Mouse (Mus musculus): ENCODE data around the gene Llgl1. TPM values are rescaled to one million over a fixed set of nuclear protein-coding genes. Genes with fewer than 3 reads are reported as not detected.

Gene Llgl1
- total RNA-seq (2021): 10 to 100 TPM; 42.3 to 47.9 TPM

DNA sequence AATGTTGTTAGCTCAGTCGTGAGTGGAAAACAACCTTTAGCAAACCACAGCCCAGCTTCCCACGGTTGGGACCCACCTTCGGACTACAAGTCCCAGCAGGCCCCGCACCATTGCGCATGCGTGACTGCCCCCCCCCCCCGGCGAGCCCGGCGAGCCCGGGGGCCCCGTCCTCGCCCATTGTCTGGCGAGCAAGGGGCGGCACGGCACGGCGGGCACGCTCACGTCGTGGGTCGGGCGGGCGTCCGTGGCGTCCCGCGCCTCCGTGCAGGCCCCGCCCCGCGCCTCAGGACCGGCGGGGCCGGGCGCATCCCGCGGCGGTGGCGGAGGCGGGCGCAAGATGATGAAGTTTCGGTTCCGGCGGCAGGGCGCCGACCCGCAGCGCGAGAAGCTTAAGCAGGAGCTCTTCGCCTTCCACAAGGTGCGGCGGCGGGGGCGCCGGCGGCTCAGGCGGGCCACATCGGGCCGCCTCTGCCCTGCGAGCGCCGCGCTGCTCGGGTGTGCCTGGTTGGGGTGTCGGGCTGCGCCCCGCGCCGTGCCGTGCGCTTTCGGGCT is at the start of gene Llgl1:
TSS of gene Llgl1 (plus strand) at position 200 of the 552 bp plus-strand sequence.
- peak; percentile 80 to 84 for DNase-seq

DNA sequence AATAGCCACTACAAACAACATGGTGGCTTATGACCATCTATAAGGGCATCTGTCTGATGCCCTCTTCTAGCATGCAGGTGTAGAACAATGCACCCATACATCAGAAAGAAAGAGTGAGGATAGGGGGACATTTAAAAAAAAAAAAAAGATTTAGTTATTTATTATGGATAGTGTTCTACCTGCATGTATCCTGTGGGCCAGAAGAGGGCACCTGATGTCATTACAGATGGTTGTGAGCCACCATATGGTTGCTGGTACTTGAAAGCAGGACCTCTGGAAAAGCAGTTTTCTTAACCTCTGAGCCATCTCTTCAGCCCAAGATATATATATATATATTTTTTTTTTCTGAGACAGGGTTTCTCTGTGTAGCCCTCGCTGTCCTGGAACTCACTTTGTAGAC is 3.4 kb upstream of the Llgl1 start:
- no peak for DNase-seq

DNA sequence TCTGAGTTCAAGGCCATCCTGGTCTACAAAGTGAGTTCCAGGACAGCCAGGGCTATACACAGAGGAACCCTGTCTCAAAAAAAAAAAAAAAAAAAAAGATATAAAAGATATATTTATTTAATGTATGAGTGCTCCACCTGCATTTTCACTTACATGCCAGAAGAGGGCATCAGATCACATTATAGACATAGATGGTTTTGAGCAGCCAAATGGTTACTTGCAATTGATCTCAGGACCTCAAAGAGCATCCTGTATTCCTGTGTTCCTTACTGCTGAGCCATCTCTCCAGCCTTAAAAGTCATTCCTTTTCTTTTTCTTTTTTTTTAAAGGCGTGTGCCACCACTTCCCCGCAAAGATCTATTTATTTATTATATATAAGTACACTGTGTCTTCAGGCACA is 2.0 kb upstream of the Llgl1 start:
- DNase-seq: no peak

DNA sequence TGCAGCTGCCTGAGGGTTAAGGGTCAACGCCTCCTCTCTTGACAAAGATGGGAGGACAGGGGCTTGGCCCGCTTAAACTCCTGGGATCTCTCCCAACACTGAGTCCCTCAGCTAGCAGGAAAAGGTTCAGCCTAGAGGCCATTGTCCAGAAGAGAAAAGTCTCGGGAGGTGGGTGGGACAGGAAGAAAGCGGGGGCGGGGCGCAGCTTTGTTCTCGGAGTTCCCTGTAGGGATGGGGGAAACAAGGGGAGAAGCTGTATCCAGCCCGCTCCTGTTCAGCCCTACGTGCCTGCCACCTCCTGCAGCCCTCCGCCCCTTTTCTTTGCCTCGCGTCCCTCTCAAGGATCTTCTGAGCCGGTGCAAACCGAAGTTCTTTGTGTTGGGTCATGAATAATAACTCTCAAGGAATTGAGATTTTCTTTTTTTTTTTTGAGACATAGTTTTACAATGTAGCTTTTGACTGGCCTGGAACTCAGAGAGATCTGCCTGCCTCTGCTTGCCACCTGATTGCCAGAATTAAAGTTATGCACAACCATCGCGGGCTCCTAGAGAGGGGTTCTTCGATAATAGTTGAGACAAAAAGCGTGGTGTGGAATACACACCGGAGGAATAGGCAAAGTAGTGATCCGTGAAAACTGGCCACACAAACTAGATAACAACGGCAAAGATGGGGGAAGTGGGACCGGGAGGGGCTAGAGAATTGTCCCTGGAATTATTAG is 558 bp upstream of the Llgl1 start:
- peak in 1 of 2 experiments; percentile 12 for DNase-seq

DNA sequence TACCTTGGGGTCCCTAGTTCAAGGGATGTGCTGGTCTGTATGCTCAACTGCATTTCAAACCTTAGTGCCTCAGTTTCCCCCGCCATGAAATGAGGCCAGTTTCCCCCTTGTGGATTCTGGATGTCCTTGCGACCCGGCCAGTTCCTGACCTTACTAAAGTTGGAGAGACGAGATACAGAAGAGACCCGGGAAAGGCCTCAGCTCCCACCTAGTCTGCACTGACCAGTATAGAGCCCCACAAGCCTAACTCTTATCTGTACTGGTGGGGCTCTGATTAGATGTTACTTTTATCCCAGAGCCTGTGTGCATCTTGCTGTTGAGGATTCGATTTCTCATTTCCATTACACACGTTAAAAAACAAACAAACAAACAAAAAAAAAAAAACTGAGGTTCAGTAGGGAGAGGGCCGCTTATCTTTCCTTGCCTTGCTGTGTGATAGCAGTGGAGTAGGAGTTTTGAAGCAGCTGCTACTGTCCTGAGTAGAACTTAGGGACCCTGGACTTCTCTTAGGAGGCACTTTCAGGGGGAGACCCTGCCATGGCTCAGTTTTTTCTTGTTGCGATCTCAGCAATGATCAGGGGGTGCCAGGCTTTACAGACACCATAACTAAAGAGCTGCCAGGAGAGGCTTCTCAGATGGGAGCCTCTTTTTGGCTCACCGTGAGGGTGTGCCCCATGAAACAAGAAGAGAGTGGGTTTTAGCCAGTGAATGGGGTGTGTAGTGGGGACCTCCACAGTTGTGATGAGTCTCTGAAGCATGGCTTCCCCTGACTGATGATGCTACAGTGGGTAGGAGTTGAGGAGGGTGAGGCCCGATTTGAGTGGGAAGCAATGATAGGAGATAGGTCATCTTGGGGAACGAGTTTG is 1.0 kb downstream of the Llgl1 start:
- no peak for DNase-seq

DNA sequence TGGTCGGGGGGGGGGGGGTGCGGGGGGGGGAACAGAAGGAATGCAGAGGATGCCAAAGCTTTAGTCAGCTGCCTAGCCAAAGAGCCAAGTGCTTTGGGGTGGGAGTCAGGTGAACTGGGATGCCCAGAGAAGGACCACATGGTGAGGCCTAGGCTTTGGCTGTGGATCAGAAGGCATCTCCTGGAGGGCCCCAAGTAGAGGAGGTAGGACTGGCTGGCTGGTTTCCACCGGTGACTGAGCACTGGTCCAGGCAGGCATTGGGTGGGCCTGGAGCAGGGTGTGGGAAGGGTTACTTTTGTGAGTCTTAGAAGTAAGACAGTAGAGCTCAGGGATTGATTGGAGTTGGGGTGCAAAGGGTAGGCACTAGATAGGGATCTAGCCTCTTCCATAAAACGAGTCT is 2.1 kb downstream of the Llgl1 start:
- DNase-seq: no peak

DNA sequence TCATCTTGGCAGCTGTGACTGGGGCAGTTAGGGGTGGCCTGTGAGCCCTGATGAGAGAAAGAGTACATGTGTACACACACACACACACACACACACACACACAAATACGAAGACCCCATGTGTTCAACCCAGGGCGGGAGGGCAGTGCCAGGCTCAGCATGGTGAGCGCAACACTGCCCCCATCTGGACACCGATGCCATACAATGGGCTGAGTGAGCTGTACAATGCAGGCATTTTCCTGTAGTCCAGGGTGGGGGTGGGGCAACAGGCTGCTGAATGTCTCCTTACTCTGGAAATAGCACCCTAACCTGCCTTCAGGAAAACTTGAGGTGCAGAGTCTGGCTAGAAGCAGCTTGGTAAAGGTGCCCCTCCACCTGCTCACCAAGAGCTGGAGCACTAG is 3.6 kb downstream of the Llgl1 start:
- DNase-seq: peak; percentile 62 to 73

DNA sequence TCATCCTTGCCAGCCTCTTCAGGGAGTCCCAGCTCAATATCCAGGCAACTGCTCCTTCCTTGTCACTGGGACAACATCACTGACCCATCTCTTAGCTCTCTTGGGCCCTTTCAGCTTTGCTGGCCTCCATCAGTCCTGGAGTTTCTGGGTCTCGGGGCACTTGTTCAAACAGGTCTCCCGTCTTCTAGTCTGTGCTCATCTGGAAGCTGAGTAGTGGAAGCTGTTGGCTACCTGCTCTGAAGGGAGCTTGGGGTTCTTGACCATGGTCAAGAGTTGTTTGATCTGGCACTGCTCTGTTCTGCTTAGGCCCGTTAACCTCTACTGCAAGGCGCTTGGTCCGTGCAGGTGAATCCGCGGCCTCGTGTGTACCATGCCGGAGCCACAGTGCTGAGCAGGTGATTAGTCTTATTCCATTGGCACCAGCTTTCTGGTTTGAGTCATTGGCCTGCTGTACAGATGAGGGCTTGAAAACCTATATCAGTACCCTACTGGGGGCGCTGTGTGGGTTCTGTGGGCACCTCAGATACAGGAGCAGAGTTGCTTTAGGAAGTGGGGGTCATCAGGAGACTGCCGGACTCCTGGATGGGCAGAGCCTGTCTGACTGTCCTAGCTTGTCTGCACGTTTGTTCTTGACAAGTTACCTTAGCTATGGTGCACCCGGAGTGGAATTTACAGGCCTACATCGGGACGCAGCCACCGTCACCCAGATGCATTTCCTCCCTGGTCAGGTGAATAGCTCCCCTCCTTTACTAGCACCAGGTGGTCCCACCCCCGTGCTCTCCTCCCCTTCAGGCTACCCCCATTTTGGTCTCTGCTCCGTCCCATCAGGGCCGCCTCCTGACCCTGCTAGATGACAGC is 4.7 kb downstream of the Llgl1 start:
- DNase-seq: peak in 1 of 2 experiments; percentile 3

DNA sequence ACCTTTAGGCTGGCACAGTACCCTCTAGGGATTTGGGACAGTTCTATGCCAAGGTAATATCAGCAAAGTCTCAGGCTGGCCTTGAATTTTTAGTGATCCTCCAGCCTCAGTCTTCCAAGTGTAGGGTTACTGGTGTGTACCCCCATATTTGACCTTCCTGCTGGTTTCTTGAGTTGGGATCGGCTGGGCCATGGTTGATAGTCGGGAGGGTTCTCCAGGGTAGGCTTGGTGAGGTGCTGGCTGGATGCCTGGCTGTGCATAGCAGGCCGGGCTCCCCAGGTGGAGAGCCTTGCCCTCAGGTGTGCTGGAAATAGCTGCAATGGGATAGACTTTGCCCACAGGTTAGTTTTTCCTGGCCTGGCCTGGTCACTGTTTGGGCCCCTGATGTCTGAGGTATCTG is 5.7 kb downstream of the Llgl1 start:
- DNase-seq: no peak

DNA sequence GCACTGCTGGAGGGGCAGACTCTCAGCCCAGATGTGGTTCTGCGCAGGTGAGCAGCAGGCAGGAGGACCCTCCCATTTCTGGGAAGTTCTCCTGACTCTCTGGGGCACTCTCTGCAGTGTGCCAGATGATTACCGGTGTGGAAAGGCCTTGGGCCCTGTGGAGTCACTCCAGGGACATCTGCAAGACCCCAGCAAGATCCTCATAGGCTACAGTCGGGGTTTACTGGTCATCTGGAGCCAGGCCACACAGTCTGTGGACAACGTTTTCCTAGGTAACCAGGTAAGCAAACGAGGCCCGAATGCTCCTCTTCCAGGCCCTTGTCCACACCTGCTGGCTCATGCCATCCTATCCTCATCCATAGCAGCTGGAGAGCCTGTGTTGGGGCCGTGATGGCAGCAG is 6.6 kb downstream of the Llgl1 start:
- DNase-seq: no peak

DNA sequence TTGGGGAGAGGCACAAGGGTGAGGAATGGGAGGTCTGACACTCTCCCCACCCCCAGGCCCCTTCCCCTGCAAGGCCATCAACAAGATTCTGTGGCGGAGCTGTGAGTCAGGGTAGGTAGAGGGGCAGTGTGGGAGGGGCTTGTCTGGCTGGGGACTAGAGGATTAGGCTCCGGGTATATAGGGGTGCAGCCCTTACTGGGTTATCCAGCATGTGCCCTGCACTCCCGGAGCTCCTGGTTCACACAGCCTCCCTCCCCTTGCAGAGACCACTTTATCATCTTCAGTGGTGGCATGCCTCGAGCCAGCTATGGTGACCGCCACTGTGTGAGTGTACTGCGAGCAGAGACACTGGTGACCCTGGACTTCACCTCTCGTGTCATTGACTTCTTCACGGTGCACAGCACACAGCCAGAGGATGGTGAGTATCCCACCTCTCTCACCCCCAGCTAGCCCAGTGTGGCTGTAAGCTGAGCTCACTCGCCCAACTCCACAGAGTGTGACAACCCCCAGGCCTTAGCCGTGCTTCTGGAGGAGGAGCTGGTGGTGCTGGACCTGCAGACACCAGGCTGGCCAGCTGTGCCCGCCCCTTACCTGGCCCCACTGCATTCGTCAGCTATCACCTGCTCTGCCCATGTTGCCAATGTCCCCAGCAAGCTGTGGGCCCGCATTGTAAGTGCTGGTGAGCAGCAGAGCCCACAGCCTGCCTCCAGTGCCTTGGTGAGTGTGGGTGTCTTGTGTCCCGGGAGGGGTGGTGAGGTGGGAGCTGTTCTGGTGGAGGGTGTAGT is 7.4 kb downstream of the Llgl1 start:
- DNase-seq: peak in 1 of 2 experiments; percentile 2

DNA sequence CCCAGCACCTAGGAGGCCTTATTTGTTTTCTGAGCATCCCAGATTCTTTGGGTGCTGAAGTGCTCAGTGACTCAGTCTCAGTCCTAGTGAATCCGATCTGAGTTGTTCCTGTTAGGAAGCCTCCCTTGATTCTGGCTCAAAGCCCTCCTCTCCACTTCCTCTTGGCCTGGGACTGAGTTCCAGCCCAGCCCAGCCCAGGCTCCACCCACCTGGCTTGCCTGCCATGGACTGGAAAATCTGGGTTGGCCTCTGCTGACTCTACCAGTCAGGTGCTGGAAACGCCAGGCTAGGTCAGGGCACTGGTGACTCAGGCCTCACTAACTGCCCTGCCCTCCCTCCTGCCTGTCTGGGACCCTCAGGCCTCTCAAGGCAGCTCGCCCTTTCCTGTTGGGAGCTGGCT is 8.1 kb downstream of the Llgl1 start:
- peak in 1 of 2 experiments; percentile 35 for DNase-seq

DNA sequence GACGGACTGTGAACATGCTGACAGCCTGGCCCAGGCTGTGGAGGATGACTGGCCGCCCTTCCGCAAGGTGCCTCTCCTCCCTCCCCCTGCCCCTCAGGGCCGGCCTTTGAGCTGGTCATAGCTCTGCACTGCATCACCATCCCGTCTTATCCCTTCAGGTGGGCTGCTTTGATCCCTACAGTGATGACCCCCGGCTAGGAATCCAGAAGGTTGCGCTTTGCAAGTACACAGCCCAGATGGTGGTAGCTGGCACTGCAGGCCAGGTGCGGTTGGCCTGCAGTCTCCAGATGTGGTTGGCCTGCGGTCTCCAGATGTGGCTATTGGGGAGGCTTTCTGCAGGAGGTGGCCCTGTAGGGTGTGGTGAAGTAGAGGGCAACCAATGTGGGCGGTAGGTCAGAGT is 9.1 kb downstream of the Llgl1 start:
- DNase-seq: no peak

DNA sequence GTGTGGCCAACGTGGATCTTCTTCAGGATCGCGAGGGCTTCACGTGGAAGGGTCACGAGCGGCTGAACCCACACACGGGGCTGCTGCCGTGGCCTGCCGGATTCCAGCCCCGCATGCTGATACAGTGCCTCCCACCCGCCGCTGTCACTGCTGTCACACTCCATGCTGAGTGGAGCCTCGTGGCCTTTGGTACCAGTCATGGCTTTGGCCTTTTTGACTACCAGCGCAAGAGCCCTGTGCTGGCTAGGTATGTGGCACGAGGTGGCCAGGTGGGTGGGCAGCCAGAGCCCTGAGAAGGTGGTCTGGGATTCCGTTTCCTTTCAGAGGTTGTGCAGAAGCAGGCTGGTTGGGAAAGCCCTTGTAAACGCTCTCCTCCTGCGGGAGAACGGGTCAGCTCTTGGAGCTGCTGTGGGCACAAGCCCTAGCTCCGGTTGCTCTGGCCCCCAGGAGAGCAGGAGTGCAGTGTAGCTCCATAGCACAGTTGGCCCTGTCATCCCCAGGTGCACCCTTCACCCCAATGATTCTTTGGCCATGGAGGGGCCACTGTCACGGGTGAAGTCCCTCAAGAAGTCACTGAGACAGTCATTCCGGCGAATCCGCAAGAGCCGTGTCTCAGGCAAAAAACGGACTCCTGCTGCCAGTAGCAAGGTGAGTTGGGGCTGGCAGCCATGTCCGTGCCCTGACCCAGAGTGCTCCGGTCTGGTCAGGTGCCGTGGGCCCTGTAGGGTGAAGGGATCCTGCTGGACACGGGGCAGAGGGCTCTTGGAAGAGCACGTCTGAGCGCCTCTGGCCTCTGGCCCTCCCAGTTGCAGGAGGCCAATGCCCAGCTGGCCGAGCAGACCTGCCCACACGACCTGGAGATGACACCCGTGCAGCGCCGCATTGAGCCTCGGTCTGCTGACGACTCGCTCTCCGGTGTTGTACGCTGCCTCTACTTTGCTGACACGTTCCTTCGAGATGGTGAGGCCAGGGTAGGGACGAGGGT is 10.2 kb downstream of the Llgl1 start:
- no peak for DNase-seq

DNA sequence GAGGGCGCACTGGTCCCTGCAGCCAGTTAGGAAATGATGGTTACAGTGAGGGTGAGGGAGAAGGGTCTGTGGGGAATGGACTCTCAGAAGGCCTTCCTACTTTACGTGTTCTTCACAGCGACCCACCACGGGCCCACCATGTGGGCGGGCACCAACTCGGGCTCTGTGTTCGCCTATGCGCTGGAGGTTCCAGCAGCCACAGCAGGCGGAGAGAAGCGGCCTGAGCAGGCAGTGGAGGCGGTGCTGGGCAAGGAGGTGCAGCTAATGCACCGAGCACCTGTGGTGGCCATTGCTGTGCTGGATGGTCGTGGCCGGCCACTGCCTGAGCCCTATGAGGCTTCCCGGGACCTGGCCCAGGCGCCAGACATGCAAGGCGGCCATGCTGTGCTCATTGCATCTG is 11.7 kb downstream of the Llgl1 start:
- no peak for DNase-seq

DNA sequence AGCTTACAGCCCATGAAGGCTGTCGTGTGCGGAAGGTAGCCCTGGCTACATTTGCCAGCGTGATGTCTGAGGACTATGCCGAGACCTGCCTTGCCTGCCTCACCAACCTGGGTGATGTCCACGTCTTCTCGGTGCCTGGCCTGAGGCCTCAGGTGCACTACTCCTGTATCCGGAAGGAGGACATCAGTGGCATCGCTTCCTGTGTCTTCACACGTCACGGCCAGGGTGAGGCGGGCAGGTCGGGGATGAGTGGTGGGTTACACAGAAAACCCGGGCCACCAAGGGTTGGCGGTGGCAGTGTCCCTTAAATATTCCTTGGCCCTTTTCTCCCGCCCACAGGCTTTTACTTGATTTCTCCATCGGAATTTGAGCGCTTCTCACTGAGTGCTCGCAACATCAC is 12.5 kb downstream of the Llgl1 start:
- no peak for DNase-seq

DNA sequence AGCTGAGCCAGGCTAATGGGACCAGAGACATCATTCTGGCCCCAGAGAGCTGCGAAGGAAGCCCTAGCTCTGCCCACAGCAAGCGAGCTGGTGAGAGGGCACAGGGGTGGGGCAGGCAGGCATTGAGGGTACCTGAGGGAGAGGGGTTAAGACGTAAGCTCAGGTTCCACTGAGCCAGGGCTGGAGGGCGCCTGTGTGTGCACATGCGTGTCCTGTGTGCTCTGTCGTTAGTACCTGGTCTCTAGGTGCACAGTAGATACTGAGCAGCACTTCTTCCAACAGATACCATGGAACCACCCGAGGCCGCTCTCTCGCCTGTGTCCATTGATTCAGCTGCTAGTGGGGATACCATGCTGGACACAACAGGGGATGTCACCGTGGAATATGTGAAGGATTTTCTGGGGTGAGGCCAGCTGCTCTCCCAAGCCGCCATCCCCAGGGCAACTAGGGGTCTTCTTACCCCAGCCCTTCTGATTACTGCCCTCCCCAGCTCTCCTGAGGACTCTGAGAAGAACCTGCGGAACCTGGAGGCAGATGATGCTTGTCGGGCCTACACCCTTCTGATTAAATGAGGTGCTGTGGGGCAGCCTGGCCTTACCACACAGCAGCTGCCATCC is 13.2 kb downstream of the Llgl1 start:
- no peak for DNase-seq

DNA sequence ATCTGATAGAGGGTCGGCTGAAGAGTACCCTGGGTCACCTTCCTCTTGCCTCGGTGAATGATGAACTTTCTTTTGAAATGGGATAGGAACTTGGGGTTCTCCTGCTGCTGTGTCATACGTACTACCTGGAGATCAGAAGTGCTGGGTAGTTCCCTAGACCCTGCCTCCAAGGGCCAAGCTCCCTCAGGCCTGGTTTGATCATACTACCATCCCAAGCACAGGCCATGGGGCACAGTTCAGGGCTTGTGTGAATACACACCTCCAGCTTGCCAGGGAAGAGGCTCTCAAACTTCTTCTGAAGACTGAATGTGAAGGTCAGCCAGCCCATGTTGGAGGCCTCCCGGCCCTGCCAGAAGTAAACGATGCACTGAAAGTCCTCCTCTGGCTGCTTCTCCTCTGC is 16.3 kb downstream of the Llgl1 start:
- no peak for DNase-seq

DNA sequence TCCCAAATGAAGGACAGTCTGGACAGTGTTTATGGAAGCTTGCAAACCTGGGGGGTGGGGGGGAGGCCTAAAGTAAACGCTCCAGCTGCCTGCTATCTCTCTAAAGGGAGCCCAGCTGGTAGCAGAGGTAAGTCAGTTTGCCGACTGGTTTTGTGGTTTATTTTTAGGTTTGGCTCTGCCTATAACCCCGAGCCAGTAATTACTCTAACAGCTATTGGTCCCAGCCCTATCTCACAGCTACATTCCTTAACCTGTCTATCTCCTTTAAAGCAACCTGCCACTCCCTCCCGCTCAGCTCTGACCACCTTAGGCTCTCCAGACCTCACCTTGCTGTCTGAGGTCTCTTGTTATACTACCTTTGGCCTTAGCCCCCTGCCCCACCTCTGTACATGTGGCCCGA is 19.7 kb downstream of the Llgl1 start:
- DNase-seq: no peak

Measured in layer of hippocampus, postnatal 36 days (tissue).